8 mouse cellular contexts compared by ENCODE assay signal in genomic region chr6:124996551-124997501, GRCm38 (mm10). TPM values are rescaled to one million over a fixed set of nuclear protein-coding genes. Genes with fewer than 3 reads are reported as not detected.
DNase-seq lines count a peak whose midpoint lies in the region; ATAC-seq and TF ChIP-seq lines count a peak whose summit lies in the region.

TSS of gene Pianp (plus strand) at chr6:124996694.

- ATAC-seq in hindbrain, embryonic 11.5 days (ENCODE audit: low FRiP score): peak; percentile 59
- peak; percentile 91 for ATAC-seq in lung, postnatal 0 days

- H3K27ac ChIP-seq in MEL (ENCODE audit: control insufficient read depth, low read depth, low read length): 0 out of 2 replicates have a peak within 1 kb of the TSS, but pooled peaks have one; percentile 30
- no peak within 1 kb of the TSS for H3K27ac ChIP-seq in hindbrain, embryonic 11.5 days (ENCODE audit: low read depth, low read length)
- H3K27ac ChIP-seq in lung, postnatal 0 days (ENCODE audit: low read length): no peak within 1 kb of the TSS

- H3K27me3 ChIP-seq in MEL (ENCODE audit: control insufficient read depth in 1 of 2, insufficient read depth in 2 of 2, low read length in 2 of 2): no peaks in the 10 kb centered on the region
- H3K27me3 ChIP-seq in hindbrain, embryonic 11.5 days (ENCODE audit: control insufficient read depth, insufficient read depth, low read length): peaks cover 56% of the 10 kb centered on the region
- H3K27me3 ChIP-seq in lung, postnatal 0 days (replicated peaks; ENCODE audit: insufficient read depth, low read length): peaks cover 52% of the 10 kb centered on the region

- WGBS in hindbrain, embryonic 11.5 days: under 1% methylated on average over 38 of the region's 78 CpGs
- WGBS in lung, postnatal 0 days: 3% methylated on average over 65 of the region's 78 CpGs

- TF ChIP-seq POLR2A in MEL (IDR thresholded peaks at IDR 0.05; ENCODE audit: control insufficient read depth in 1 of 2, insufficient read depth in 1 of 2, low read depth in 1 of 2, low read length in 2 of 2, poor library complexity in 1 of 2): no peak; a peak in 1 of 4 replicates

- DNase-seq in MEL (ENCODE audit: low read depth, low spot score): peak; percentile 49
- peak; percentile 85 for DNase-seq in cerebellum, adult 9-10 months
- peak; percentile 66 to 80 for DNase-seq in frontal cortex, postnatal 10 days (ENCODE audit: low spot score in 2 of 2)
- DNase-seq in hindbrain, embryonic 11.5 days (ENCODE audit: low spot score): peak; percentile 82
- DNase-seq in layer of hippocampus, postnatal 14 days (ENCODE audit: low spot score in 2 of 2): peak; percentile 79
- peak; percentile 77 for DNase-seq in lung, postnatal 0 days (ENCODE audit: low spot score)
- DNase-seq in ovary, adult 18-20 months (ENCODE audit: low spot score): peak; percentile 43
- peak; percentile 60 to 86 for DNase-seq in thymus, postnatal 10 days (ENCODE audit: low spot score in 2 of 2)

- H3K9ac ChIP-seq in MEL (ENCODE audit: control insufficient read depth, low read depth, low read length, poor library complexity, severe bottlenecking): peak within 1 kb of the TSS; percentile 52
- H3K9ac ChIP-seq in hindbrain, embryonic 11.5 days (ENCODE audit: low read depth, low read length): peak within 1 kb of the TSS; percentile 80
- H3K9ac ChIP-seq in lung, postnatal 0 days (replicated peaks; ENCODE audit: low read depth): no peak within 1 kb of the TSS

- peak within 1 kb of the TSS; percentile 58 to 83 for H3K4me3 ChIP-seq in MEL (ENCODE audit: control insufficient read depth in 1 of 2, insufficient read depth in 1 of 2, low read depth in 2 of 2, low read length in 2 of 2)
- peak within 1 kb of the TSS; percentile 59 for H3K4me3 ChIP-seq in hindbrain, embryonic 11.5 days (ENCODE audit: low read depth, low read length)
- peak within 1 kb of the TSS; percentile 46 for H3K4me3 ChIP-seq in lung, postnatal 0 days (ENCODE audit: low read depth, low read length)

- no peaks in the 10 kb centered on the region for H3K79me2 ChIP-seq in MEL (ENCODE audit: control insufficient read depth, insufficient read depth, low read length, poor library complexity)

- no peak for TF ChIP-seq CTCF in MEL (IDR thresholded peaks at IDR 0.05 in 2 of 3, conservative IDR thresholded peaks at IDR 0.05 in 1 of 3; ENCODE audit: control insufficient read depth in 1 of 3, insufficient read depth in 1 of 3, low read depth in 2 of 3, low read length in 3 of 3, poor library complexity in 1 of 3, severe bottlenecking in 1 of 3)
- no peak for TF ChIP-seq CTCF in lung, postnatal 0 days (IDR thresholded peaks at IDR 0.05)

- no peak for TF ChIP-seq EP300 in MEL (IDR thresholded peaks at IDR 0.05; ENCODE audit: low read depth in 1 of 2, low read length in 2 of 2)
- no peak for TF ChIP-seq EP300 in lung, postnatal 0 days (IDR thresholded peaks at IDR 0.05)

- H3K9me3 ChIP-seq in MEL (replicated peaks; ENCODE audit: insufficient read depth, low read length): no peaks in the 10 kb centered on the region
- H3K9me3 ChIP-seq in hindbrain, embryonic 11.5 days (ENCODE audit: control insufficient read depth, low read length): no peaks in the 10 kb centered on the region
- H3K9me3 ChIP-seq in lung, postnatal 0 days (ENCODE audit: low read length): no peaks in the 10 kb centered on the region

- no peaks in the 10 kb centered on the region for H3K36me3 ChIP-seq in MEL (ENCODE audit: control insufficient read depth in 1 of 2, insufficient read depth in 2 of 2, low read length in 2 of 2)
- H3K36me3 ChIP-seq in hindbrain, embryonic 11.5 days (ENCODE audit: control insufficient read depth, insufficient read depth, low read length): no peaks in the 10 kb centered on the region
- no peaks in the 10 kb centered on the region for H3K36me3 ChIP-seq in lung, postnatal 0 days (ENCODE audit: insufficient read depth, low read length)

- TF ChIP-seq RAD21 in MEL (IDR thresholded peaks at IDR 0.05; ENCODE audit: low read depth, low read length): no peak

- peaks cover 0 to 3% of the 10 kb centered on the region in 2 experiments; a peak in 1 of 4 replicates for H3K4me1 ChIP-seq in MEL (ENCODE audit: control insufficient read depth in 1 of 2, insufficient read depth in 2 of 2, low read length in 2 of 2)
- H3K4me1 ChIP-seq in hindbrain, embryonic 11.5 days (replicated peaks; ENCODE audit: control insufficient read depth, insufficient read depth, low read length): peaks cover 2% of the 10 kb centered on the region; the same call in 1 of the 2 replicates
- peaks cover 8% of the 10 kb centered on the region for H3K4me1 ChIP-seq in lung, postnatal 0 days (ENCODE audit: insufficient read depth, low read depth, low read length)

- H3K4me2 ChIP-seq in hindbrain, embryonic 11.5 days (replicated peaks; ENCODE audit: low read depth, low read length): peak within 1 kb of the TSS; percentile 100
- peak within 1 kb of the TSS; percentile 95 for H3K4me2 ChIP-seq in lung, postnatal 0 days (replicated peaks; ENCODE audit: low read depth, low read length)

TF ChIP-seq in MEL, 35 proteins besides CTCF, POLR2A, EP300 and RAD21:
- no peak for TF ChIP-seq MYC (IDR thresholded peaks at IDR 0.05; ENCODE audit: low read depth, low read length)
- no peak for TF ChIP-seq POLR2AphosphoS2 (IDR thresholded peaks at IDR 0.05; ENCODE audit: low read length)
- TF ChIP-seq ZKSCAN1 (IDR thresholded peaks at IDR 0.05; ENCODE audit: low read depth, low read length): no peak
- TF ChIP-seq KAT2A (conservative IDR thresholded peaks at IDR 0.05; ENCODE audit: low read depth, low read length): no peak
- no peak for TF ChIP-seq MYB (IDR thresholded peaks at IDR 0.05; ENCODE audit: low read depth, low read length)
- no peak for TF ChIP-seq CHD2 (IDR thresholded peaks at IDR 0.05; ENCODE audit: low read length)

RNA-seq across cellular contexts. Expression of gene Pianp, which starts in this region (rescaled TPM):
- total RNA-seq in MEL (2012; rRNA removed): 0.19 and 0.33 TPM in 2 replicates
- 1 to 10 TPM in 1 of 2 experiments, not detected in 1; 5.5 TPM for polyA plus RNA-seq in MEL (2012; ENCODE audit: insufficient read depth in 1 of 2, insufficient read length in 2 of 2, low read depth in 1 of 2, low replicate concordance in 2 of 2, missing spikeins in 1 of 2)
- 1.6 and 1.9 TPM in 2 replicates for polyA plus RNA-seq in hindbrain, embryonic 11.5 days (2014; fragmentation: Nextera tagmentation; extraction: Ambion mirVana)
- 100 to 1,000 TPM; 119 to 120 TPM for total RNA-seq in layer of hippocampus, postnatal 14 days (2021)
- polyA plus RNA-seq in lung, postnatal 0 days (2015; fragmentation: Nextera tagmentation; extraction: Ambion mirVana): 0.29 and 0.35 TPM in 2 replicates

Comparison
In these comparisons a context has a peak if more than half of its experiments do, and no peak if none do; other contexts are left out.
1. RNA of gene Pianp (total RNA-seq): 119 to 120 TPM in layer of hippocampus, postnatal 14 days; 0.19 to 0.33 TPM in MEL; every median in the first group is over 10 times any median in the second.
2. Peak in DNase-seq, ATAC-seq, H3K4me3 ChIP-seq and H3K4me2 ChIP-seq in lung, postnatal 0 days; RNA of the gene not detected or under 1 TPM.
3. Peak in every context shown above with its lines, with median percentiles within 50 percentile points of each other: DNase-seq and H3K4me3 ChIP-seq.